Mouse (Mus musculus) erythroid progenitor cell, adult 5-6 weeks (primary cell): ENCODE measurements around the gene Acad11. TPM values are rescaled to one million over a fixed set of nuclear protein-coding genes. Genes with fewer than 3 reads are reported as not detected.

Experiments used
- ATAC-seq: replicated peaks from 2 replicates; pipeline ENCODE4 v1.8.0; 2016; ENCODE audit warnings: moderate number of reproducible peaks, mild to moderate bottlenecking, moderate TSS enrichment, inconsistent platforms; ENCODE audit not compliant: poor library complexity, low FRiP score, severe bottlenecking
- total RNA-seq, 2 experiments: library from RNA; stranded (forward) in 1 of 2; stranded (reverse) in 1 of 2; fragments of 150-400 nt in 1 of 2; fragments of 186-747, 209-891 nt in 1 of 2; gene quantifications; 2 replicates each; pipeline versions ENCODE4 v1.2.3 to v1.2.4; 2015 to 2017; ENCODE audit warnings: low replicate concordance in 2 of 2

Acad11 gene
- total RNA-seq, 2 experiments from 2014 or later, result 2.1 to 3.9 TPM

GRCm38 (mm10) chr9:104130141-104130755 is 67.1 kb downstream of the Acad11 start:
- ATAC-seq, result no peak

- no peak for ATAC-seq
These were observed 77.2 kb downstream of the Acad11 start for GRCm38 (mm10) chr9:104140351-104140750.

- no peak for ATAC-seq
These were observed 79.6 kb downstream of the Acad11 start for GRCm38 (mm10) chr9:104142805-104143204.

GRCm38 (mm10) chr9:104144314-104144996 is 81.3 kb downstream of the Acad11 start:
- peak; percentile 19; the same call in 1 of the 2 replicates for ATAC-seq

GRCm38 (mm10) chr9:104146683-104147082 is 83.5 kb downstream of the Acad11 start:
- ATAC-seq, result no peak

GRCm38 (mm10) chr9:104148969-104149368 is 85.8 kb downstream of the Acad11 start:
- ATAC-seq, result no peak

- ATAC-seq, result no peak
These were observed 88.9 kb downstream of the Acad11 start for GRCm38 (mm10) chr9:104152121-104152520.

GRCm38 (mm10) chr9:104155100-104155715 is 92.0 kb downstream of the Acad11 start:
- ATAC-seq, result no peak

GRCm38 (mm10) chr9:104156506-104156905 is 93.3 kb downstream of the Acad11 start:
- no peak for ATAC-seq

- ATAC-seq, result no peak
These were observed 94.1 kb downstream of the Acad11 start for GRCm38 (mm10) chr9:104157291-104157690.

GRCm38 (mm10) chr9:104161117-104161516 is 97.9 kb downstream of the Acad11 start:
- ATAC-seq, result no peak

- no peak for ATAC-seq
These were observed 101.0 kb downstream of the Acad11 start for GRCm38 (mm10) chr9:104164194-104164593.

GRCm38 (mm10) chr9:104165926-104166325 is 102.7 kb downstream of the Acad11 start:
- ATAC-seq, result no peak

- ATAC-seq, result no peak
These were observed 106.8 kb downstream of the Acad11 start for GRCm38 (mm10) chr9:104169986-104170385.

GRCm38 (mm10) chr9:104171651-104172050 is 108.5 kb downstream of the Acad11 start:
- no peak for ATAC-seq

- ATAC-seq, result no peak
These were observed 109.2 kb downstream of the Acad11 start for GRCm38 (mm10) chr9:104172342-104172741.

Other genes starting within 250 kb of the Acad11 start
- gene Nphp3, start 60.8 kb upstream of the Acad11 start, total RNA-seq (2015; ENCODE audit: low replicate concordance), result not detected in 2 replicates
- 2.7 TPM in 1 of 2 replicates, not detected in the other for gene Nphp3, start 60.8 kb upstream of the Acad11 start, total RNA-seq (2017; ENCODE audit: low replicate concordance)
- not detected in 2 replicates for gene Gm28305, start 22.7 kb upstream of the Acad11 start, total RNA-seq (2015; ENCODE audit: low replicate concordance)
- gene Gm28305, start 22.7 kb upstream of the Acad11 start, total RNA-seq (2017; ENCODE audit: low replicate concordance), result not detected in 2 replicates
- 5.0 and 13.8 TPM in 2 replicates for gene Uba5, start 243 bp upstream of the Acad11 start, total RNA-seq (2015; ENCODE audit: low replicate concordance)
- gene Uba5, start 243 bp upstream of the Acad11 start, total RNA-seq (2017; ENCODE audit: low replicate concordance), result 7.1 and 10.8 TPM in 2 replicates
- gene Ackr4, start 63.6 kb downstream of the Acad11 start, total RNA-seq (2015; ENCODE audit: low replicate concordance), result 1.1 and 3.8 TPM in 2 replicates
- gene Ackr4, start 63.6 kb downstream of the Acad11 start, total RNA-seq (2017; ENCODE audit: low replicate concordance), result 1.1 TPM in 1 of 2 replicates, not detected in the other
- 26.4 and 27.8 TPM in 2 replicates for gene Dnajc13, start 199.6 kb downstream of the Acad11 start, total RNA-seq (2015; ENCODE audit: low replicate concordance)
- 13.4 and 25.8 TPM in 2 replicates for gene Dnajc13, start 199.6 kb downstream of the Acad11 start, total RNA-seq (2017; ENCODE audit: low replicate concordance)